Mouse (Mus musculus) activated CD4-positive, CD25-positive, alpha-beta regulatory T cell, adult 4 months (primary cell): ENCODE measurements at regions not wholly inside any gene's neighbourhood (a gene's known extent, or its start where the extent isn't known, plus 50 kb on each side); places are given as distances from the start of the nearest gene placed in this dataset.
A peak's percentile ranks its signal among the peaks of the same experiment; 100 is the strongest.

Experiments used
- ATAC-seq: one replicate; pipeline ENCODE4 v1.8.0; 2017

DNA sequence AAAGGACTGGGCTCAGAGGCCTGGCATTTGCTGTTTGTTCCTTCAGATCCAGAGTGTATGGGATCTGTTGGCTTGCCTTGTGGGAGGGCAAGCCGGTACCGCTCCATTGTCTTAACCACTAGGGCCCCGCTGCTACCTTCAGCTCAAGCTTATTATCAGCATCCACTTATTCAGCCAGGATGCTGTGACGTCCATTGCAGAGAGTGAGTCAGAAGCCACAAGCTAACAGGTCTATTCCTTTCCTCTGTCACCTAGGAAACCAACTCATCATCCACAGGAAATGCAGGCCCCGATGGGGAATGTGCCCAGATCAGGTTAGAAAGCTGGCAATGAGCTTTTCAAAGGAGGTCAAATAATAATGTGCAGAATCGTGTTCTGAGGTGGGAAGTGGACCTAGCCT is 73.8 kb upstream of the Mkln1 start:
- peak; percentile 88 for ATAC-seq

DNA sequence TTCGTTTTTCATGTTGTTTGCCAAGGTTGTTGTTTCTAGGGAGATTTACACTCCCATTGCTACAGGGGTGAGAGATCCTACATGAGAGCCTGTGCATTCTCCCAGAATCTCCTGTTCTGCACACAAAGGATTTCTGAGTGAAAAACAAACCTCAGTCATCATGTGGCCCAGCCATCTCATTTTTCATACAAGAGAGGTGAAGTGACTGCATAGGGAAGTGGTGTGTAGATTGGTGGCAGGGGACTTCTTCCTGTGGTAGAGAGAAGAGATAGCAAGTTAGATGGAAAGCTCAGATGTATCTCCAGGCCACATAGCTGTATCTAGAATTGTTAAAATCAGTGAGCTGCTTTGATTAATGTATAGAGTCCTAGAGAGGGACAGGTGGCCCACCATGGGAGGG is 72.9 kb upstream of the Mkln1 start:
- ATAC-seq, result peak; percentile 52

DNA sequence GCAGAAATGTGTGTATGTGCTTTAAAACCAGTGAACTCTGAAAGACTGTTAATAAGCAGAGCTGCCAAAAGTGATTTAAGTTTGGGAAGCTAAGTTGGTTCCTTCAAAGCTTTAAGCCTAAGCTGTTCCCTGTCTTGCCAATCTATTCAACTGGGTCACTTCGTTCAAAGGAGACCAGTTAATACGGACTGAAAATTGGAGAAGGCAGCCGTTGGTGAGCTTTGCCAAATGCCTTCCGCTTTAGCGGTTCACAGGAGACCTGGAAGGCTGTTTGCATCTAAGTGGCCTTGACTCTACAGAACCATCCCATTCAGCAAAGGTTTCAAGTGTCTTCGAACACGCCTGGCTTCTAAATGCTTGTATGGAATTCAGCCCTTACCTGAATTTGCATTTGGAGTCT is 68.2 kb upstream of the Mkln1 start:
- no peak for ATAC-seq

DNA sequence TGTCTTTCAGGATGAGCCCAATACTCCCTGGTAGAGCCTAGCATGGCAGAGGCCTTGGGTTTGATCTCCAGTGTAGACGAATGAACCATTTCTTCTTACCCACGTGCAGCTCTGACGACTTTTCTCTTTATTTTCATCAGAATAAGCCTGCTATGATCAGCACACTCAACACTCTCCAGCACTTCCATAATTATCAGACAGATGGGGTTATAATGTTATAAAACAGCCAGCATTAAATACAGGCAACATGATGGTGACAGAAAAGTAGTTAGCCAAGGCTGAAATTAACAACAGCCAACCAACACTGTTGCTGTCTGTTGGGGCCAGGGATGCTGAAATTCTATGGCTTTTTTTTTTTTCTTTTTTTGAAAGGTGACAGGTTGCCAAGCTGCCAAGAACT is 67.7 kb upstream of the Mkln1 start:
- ATAC-seq, result no peak

DNA sequence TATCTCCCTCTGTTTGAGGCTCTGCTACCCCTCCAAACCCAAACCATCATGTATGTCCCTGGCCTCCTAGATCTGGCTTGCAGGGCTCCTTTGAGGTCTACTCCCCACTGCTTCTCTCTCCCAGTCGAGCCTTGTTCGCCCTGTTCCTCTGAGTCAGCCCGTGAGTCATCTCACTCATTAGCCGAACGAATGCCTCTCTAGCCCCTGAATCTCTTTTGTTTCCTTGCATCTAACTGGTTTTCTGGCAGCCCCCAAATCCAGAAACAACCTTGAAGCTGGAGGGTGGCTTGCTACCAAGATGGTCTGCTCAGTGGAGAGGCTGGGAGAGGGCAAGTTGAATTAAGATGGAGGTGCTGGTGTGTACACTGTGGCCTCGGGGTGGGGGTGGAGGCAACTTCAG is 66.3 kb upstream of the Mkln1 start:
- ATAC-seq, result no peak

DNA sequence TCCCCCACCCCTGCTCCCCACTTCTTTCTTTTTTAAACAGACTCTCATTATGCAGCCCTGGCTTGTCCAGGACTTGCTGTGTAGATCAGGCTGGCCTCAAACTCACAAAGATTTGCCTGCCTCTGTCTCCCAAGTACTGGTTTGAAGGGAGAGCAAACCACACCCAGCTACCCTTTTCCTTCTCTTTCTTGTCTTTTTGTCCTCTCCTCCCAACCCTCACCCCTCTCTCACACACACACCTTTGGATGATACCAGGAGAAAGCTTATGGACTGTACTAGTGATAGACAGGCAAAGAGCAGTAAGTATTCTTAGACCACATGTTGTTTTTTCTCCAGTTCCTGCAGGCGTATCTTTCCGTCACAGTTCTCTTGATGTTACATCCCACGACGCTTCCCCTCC is 65.8 kb upstream of the Mkln1 start:
- ATAC-seq, result no peak

DNA sequence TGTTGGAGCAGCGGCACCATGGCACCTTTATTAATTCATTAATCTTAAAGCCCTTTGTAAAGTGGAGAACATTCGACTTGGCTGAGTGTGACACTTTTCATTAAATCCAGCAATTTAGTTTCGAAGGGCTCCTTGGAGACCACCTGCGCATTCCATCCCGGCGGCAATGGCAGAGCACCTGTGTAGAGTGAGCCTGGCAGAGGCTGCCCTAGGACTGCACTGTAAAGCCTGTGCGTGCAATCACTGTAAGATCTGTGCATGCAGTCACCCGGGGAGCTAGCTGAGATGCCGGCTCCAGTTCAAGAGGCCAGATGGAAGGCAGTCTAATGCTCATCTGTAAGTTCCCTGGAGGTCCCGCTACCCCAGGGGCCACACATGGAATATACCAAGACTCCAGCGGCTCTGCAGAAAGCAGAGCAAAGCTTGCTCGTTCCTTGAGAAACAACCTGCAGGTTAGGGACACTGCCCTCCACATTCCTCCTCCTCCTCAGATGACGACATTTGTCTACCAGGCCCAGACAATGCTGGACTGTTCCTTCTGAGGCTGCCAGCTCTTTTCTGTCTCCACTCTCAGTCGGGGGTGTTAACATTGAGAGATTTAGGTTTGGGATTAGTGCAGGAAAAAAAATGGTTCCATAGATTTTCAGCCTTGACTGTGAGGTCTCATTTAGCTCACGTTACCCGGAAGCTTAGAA is 65.2 kb upstream of the Mkln1 start:
- no peak for ATAC-seq

DNA sequence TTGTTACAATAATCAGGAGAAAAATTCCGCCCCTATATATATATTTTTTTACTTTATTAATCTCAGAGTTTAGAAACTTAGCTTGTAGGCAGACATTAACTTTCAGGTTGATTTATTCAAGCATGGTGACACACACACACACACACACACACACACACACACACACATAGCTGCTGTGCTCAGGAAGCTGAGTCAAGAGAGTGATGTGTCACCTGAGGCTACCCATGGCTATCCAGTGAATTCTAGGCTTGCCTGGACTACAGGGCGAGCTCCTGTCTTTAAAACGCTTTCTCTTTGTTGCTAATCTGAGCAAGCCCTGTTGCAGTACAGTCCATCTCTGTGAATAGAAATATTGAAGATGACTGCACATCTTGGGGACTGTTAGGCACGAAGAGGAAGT is 64.4 kb upstream of the Mkln1 start:
- ATAC-seq, result no peak

DNA sequence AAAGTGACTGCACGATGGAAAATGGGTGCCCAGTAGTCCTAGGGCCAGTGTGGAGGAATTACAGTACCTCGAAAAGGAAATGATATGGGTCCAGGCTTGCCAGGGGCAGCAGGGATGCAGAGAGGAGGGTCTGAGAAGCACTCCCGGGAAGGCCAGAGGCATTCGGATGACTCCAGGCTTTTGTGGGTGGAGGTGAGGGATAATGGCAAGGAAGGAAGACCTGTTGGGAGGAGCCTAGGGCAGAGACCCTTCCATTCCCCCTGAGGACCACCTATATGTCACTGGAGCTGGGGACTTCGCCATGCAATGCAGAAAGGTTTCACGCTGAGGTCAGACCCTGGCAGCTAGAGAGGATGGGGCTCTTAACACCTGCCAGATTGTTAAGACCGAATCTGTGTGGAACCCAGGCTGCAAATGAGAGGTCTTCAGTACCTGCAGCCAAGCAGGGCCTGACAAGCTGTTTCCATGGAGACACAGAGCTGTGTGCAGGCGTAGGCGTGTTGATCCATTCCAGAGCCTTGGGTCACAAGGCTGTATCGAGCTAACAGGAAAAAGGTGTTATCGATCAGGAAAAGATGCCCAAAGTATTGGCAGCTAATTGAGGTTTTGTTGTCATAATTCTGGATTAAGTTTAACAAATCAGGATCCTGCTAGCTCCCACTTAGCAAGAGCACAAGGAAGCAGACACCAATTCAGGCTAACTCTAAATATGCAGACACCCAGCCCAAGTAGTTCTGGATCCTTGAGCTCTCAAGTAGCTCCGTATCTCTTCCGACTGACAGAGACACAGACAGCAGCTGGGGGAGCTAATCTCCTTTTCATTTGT is 59.2 kb upstream of the Mkln1 start:
- no peak for ATAC-seq

DNA sequence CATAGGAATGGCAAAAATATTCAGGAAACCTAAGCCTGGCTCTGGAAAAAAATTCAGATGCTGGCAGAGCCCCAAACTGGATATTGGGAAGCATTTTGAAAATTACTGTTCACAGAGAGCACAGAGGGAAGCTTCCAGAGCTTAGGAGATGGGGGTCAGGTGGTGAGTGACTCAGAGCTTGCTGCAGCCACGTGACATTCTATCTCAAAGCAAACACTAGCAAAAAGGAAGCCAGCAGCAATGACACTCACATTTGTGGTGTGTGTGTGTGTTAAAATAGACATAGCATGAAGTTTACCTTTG is 58.6 kb upstream of the Mkln1 start:
- no peak for ATAC-seq

DNA sequence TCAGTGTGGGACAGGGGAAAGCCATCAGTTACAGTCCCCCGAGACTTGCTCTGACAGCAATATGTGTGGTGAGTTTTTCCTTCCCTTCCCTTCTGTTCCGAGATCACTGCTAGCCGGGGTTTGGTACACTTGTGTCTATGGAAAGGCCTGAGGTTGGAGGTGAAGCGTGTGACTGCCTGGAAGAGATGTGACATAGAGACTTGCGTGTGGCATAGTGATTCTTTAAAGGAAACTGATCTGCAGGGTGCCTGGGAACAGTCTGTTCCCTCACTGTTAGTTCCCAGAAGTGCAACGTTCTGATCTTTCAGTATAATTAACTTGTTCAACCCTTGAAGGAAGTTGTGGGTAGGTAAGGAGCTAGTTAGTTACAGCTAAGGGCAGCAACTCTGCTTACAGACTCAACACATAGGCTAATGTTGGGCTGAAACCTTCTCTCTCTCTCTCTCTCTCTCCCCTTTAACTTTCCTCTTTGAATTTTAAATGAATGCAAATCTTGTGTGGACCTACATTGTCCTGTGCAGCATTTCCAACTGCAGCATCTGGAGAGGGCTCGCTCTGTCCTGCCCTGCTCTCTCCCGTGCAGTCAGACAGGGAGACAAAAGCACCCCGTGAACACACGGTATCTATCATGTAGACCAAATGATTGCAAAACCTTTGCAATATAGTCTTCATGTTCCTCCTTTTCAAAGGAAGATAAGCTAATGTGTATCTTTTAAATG is 53.0 kb upstream of the Mkln1 start:
- no peak for ATAC-seq

DNA sequence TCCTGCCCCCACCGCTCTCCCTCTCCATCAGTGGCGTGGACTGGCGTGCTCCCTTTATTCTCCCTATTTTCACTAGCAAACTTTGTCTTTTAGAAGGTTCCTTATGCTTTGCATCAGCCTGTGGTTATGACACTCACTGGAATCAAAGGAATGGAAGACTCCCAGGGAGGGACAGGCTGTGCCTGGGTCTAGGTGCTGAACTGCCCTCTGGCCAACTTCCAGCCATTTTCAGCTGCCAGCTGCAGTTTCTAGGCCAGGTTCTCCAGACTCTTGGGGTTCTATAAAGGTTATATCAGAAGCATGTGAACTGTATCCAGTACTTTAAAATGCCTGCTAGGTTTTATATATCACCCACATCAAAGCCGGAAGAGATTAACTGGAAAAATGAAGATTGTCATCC is 50.2 kb upstream of the Mkln1 start:
- ATAC-seq, result no peak
